Mouse (Mus musculus) adrenal gland, postnatal 0 days (tissue): ENCODE measurements around the gene Olfr487. TPM values are rescaled to one million over a fixed set of nuclear protein-coding genes. Genes with fewer than 3 reads are reported as not detected.

Experiments used
- polyA plus RNA-seq: library from polyadenylated mRNA; unstranded; fragments of >200 nt; fragmentation: Nextera tagmentation; extraction: Ambion mirVana; gene quantifications from 2 replicates; pipeline ENCODE4 v1.2.1, GENCODE M21; 2015

Olfr487 gene
- polyA plus RNA-seq, result not detected in 2 replicates

GRCm38 (mm10) chr7:108214536-108214935 lies at the start of gene Olfr487:
Gene Olfr487 (minus strand): TSS chr7:108214636.

GRCm38 (mm10) chr7:108258247-108258646 lies 43.8 kb upstream of the Olfr487 start, which contains the start of gene Olfr488:
Gene Olfr488 (minus strand): TSS chr7:108258347.

GRCm38 (mm10) chr7:108172642-108173041 lies 41.8 kb downstream of the Olfr487 start, which contains the start of gene Olfr486:
Gene Olfr486 (minus strand): TSS chr7:108172742.

GRCm38 (mm10) chr7:108159771-108160170 lies 54.7 kb downstream of the Olfr487 start, which contains the start of gene Olfr485:
Gene Olfr485 (minus strand): TSS chr7:108159871.

Other genes starting within 250 kb of the Olfr487 start
- gene Olfr476, start 249.8 kb downstream of the Olfr487 start, polyA plus RNA-seq, result not detected in 2 replicates
- not detected in 2 replicates for gene Olfr477, start 227.9 kb downstream of the Olfr487 start, polyA plus RNA-seq
- not detected in 2 replicates for gene Olfr478, start 180.6 kb downstream of the Olfr487 start, polyA plus RNA-seq
- gene Olfr479, start 163.9 kb downstream of the Olfr487 start, polyA plus RNA-seq, result not detected in 2 replicates
- not detected in 2 replicates for gene Olfr480, start 147.3 kb downstream of the Olfr487 start, polyA plus RNA-seq
- gene Olfr481, start 134.8 kb downstream of the Olfr487 start, polyA plus RNA-seq, result not detected in 2 replicates
- 0.10 and 0.16 TPM in 2 replicates for gene Olfr482, start 117.0 kb downstream of the Olfr487 start, polyA plus RNA-seq
- gene Olfr483, start 113.8 kb downstream of the Olfr487 start, polyA plus RNA-seq, result not detected in 2 replicates
- not detected in 2 replicates for gene Olfr484, start 87.2 kb downstream of the Olfr487 start, polyA plus RNA-seq
- not detected in 2 replicates for gene Olfr485, start 54.8 kb downstream of the Olfr487 start, polyA plus RNA-seq
- not detected in 2 replicates for gene Olfr486, start 41.9 kb downstream of the Olfr487 start, polyA plus RNA-seq
- not detected in 2 replicates for gene Olfr488, start 43.7 kb upstream of the Olfr487 start, polyA plus RNA-seq
- gene Olfr490, start 74.3 kb upstream of the Olfr487 start, polyA plus RNA-seq, result not detected in 2 replicates
- gene Olfr491, start 98.8 kb upstream of the Olfr487 start, polyA plus RNA-seq, result not detected in 2 replicates
- gene Olfr492, start 109.0 kb upstream of the Olfr487 start, polyA plus RNA-seq, result not detected in 2 replicates
- gene Olfr493, start 132.3 kb upstream of the Olfr487 start, polyA plus RNA-seq, result not detected in 2 replicates
- gene Olfr494, start 150.7 kb upstream of the Olfr487 start, polyA plus RNA-seq, result not detected in 2 replicates
- gene Olfr495, start 178.5 kb upstream of the Olfr487 start, polyA plus RNA-seq, result not detected in 2 replicates
- not detected in 2 replicates for gene Olfr497, start 205.8 kb upstream of the Olfr487 start, polyA plus RNA-seq